Mouse (Mus musculus): ENCODE results near the gene Ntmt1. TPM values are rescaled to one million over a fixed set of nuclear protein-coding genes. Genes with fewer than 3 reads are reported as not detected.

The Ntmt1 gene
- polyA plus RNA-seq, 1 experiment from 2014 or later: 107 TPM

DNA sequence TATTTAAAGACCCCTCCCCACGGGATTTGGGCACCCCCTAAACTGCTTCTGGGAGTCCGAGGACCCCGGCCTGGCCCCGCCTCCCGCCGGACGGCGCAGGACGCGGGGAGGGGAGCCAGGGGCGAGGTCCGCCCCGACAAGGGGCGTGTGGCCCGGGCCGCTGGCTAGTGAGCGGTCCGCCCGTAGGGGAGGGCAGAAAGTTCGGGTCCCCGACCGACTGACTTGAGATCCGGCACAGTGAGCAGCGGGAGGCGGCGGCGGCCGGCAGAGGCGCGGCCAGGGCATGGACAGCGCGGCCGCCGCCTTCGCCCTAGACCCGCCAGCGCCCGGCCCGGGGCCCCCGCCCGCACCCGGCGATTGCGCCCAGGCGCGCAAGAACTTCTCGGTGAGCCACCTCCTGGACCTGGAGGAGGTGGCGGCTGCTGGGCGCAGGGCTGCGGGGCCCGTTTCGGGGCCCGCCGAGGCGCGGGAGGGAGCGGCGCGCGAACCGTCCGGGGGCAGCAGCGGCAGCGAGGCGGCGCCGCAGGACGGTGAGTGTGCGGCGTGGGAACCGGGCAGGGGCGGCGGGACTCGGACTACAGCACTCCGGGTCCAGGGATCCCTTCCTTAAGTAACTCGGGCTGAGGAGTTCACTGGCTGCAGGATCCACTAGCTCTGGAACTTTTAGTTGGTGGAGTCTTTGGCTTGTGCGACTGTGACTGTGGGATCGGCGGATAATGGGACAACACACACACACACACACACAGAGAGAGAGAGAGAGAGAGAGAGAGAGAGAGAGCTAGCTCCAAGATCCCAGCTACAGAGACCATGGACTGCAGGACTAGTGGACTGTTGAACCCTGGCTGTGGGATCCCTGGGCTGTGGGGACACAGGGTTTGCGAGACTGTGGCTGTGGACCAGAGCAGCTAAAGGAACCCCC, 37.8 kb downstream of the Ntmt1 start:
- Histone ChIP-seq H3K4me2 (peak overlapping the region; percentile 72), H3K9me3 (ENCODE audit: control insufficient read depth, low read length) (no peaks in the 10 kb centered on the region), H3K4me3 (ENCODE audit: low read depth, low read length) (peak overlapping the region; percentile 43), H3K9ac (ENCODE audit: low read length) (peak overlapping the region; percentile 66), H3K27ac (ENCODE audit: low read depth, low read length) (no peak overlapping the region), H3K27me3 (ENCODE audit: control insufficient read depth, insufficient read depth, low read length) (peaks cover 16% of the 10 kb centered on the region), H3K36me3 (ENCODE audit: control insufficient read depth, insufficient read depth, low read length) (no peaks in the 10 kb centered on the region), H3K4me1 (ENCODE audit: control insufficient read depth, insufficient read depth, low read length) (0 out of 2 replicates have a peak, but pooled peaks cover 2% of the 10 kb centered on the region)
- DNase-seq (ENCODE audit: low spot score, missing footprints) (peak; percentile 95), ATAC-seq (ENCODE audit: low FRiP score) (no peak)
- 1% methylated on average over 67 of the region's 80 CpGs for WGBS

DNA sequence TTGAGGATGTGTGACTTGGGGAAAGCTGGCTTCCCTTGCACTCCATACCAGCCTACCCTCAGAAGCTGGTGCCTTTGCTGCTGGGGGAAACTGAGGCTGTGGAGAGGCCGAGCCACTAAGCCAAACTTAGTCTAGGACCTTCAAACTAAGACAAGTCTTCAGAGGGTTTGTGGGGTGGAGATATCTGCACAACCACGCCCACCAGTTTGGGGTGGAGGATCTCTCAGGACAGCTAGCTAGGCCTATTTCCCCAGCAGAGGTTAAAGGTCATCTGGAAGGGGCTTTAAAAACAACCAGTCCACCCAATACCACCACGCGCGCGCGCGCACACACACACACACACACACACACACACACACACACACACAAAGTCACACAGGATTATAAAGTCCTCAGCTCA, 38.6 kb downstream of the Ntmt1 start:
- H3K4me3 ChIP-seq (ENCODE audit: low read depth, low read length): no peak overlapping the region; the same call in 1 of the 2 replicates
- no peaks in the 10 kb centered on the region for H3K9me3 ChIP-seq (ENCODE audit: control insufficient read depth, low read length)
- 81% methylated on average over 8 of the region's 8 CpGs for WGBS
- peaks cover 16% of the 10 kb centered on the region for H3K27me3 ChIP-seq (ENCODE audit: control insufficient read depth, insufficient read depth, low read length)
- H3K27ac ChIP-seq (ENCODE audit: low read depth, low read length): no peak overlapping the region
- no peaks in the 10 kb centered on the region for H3K36me3 ChIP-seq (ENCODE audit: control insufficient read depth, insufficient read depth, low read length)
- ATAC-seq (ENCODE audit: low FRiP score): no peak
- no peak overlapping the region for H3K9ac ChIP-seq (ENCODE audit: low read length)
- 0 out of 2 replicates have a peak overlapping the region, but pooled peaks have one; percentile 72 for H3K4me2 ChIP-seq
- no peak for DNase-seq (ENCODE audit: low spot score, missing footprints)
- 0 out of 2 replicates have a peak, but pooled peaks cover 2% of the 10 kb centered on the region for H3K4me1 ChIP-seq (ENCODE audit: control insufficient read depth, insufficient read depth, low read length)

DNA sequence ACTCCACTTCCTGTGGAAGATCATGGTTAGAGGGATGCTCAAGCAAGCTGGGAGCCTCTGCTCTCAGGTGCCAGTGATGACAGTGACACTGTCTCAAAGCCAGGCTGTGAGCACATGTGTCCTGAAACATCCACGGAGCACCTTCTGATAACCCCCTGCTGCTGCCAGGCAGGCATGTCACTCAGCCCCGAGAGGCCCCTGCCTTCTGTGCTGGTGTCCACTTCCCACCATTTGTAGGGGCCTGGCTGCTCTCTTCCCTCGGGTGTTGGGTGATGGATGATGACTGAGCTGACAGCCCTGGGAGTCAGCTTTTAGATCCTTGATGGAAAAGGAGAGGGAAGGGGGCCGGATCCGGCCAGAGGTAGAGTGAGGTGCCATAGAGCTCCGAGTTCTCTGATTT, 39.1 kb downstream of the Ntmt1 start:
- WGBS: 50% methylated on average over 6 of the region's 6 CpGs
- Histone ChIP-seq H3K27ac (ENCODE audit: low read depth, low read length) (no peak overlapping the region), H3K27me3 (ENCODE audit: control insufficient read depth, insufficient read depth, low read length) (peaks cover 16% of the 10 kb centered on the region), H3K4me3 (ENCODE audit: low read depth, low read length) (no peak overlapping the region), H3K4me2 (no peak overlapping the region), H3K36me3 (ENCODE audit: control insufficient read depth, insufficient read depth, low read length) (no peaks in the 10 kb centered on the region), H3K9ac (ENCODE audit: low read length) (no peak overlapping the region), H3K4me1 (ENCODE audit: control insufficient read depth, insufficient read depth, low read length) (0 out of 2 replicates have a peak, but pooled peaks cover 2% of the 10 kb centered on the region), H3K9me3 (ENCODE audit: control insufficient read depth, low read length) (no peaks in the 10 kb centered on the region)
- DNase-seq (ENCODE audit: low spot score, missing footprints) (no peak), ATAC-seq (ENCODE audit: low FRiP score) (no peak)

DNA sequence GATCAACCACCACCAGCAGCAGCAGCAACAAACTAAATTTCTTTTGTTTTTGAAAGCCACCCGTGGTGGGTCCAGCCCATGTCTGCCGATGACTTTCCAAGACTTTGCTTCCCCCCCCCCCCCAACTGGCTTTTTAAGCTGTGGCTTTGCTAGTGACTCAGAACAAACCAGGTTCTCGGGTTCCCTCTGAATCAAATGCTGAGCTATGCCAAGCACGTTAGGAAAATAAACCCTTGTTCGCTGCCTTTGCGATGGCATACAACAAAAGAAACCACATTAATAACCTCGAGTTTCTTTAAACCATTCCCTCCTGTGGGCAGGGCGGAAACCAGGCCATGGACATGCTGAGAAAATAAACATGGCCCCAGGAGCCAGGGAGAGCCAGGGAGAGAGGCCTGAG, 40.6 kb downstream of the Ntmt1 start:
- no peaks in the 10 kb centered on the region for H3K9me3 ChIP-seq (ENCODE audit: control insufficient read depth, low read length)
- 0 out of 2 replicates have a peak, but pooled peaks cover 2% of the 10 kb centered on the region for H3K4me1 ChIP-seq (ENCODE audit: control insufficient read depth, insufficient read depth, low read length)
- no peak overlapping the region for H3K9ac ChIP-seq (ENCODE audit: low read length)
- H3K36me3 ChIP-seq (ENCODE audit: control insufficient read depth, insufficient read depth, low read length): no peaks in the 10 kb centered on the region
- no peak for ATAC-seq (ENCODE audit: low FRiP score)
- DNase-seq (ENCODE audit: low spot score, missing footprints): no peak
- H3K27ac ChIP-seq (ENCODE audit: low read depth, low read length): no peak overlapping the region
- peaks cover 16% of the 10 kb centered on the region for H3K27me3 ChIP-seq (ENCODE audit: control insufficient read depth, insufficient read depth, low read length)
- no peak overlapping the region for H3K4me2 ChIP-seq
- H3K4me3 ChIP-seq (ENCODE audit: low read depth, low read length): no peak overlapping the region
- 62% methylated on average over 8 of the region's 8 CpGs for WGBS

DNA sequence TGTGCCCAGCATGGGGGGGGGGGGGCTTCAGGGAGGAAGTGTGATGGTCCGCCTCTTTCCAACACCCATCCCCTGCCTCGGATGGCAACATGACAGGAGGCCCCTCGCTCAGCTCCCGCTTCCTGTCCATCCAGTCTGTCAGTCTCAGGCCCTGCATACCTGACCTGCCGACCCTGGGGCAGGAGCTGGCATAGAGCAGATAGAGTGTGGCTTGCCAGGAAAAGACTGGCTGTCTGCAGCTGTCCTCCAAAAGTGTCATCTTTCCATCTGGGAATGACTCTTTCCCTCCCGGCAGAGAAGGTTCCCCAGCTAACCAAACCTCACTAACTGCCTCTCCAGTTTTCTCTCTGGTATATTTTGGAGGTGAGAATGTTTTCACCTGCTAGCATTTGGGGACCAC, 43.0 kb downstream of the Ntmt1 start:
- Histone ChIP-seq H3K9ac (ENCODE audit: low read length) (no peak overlapping the region), H3K27ac (ENCODE audit: low read depth, low read length) (no peak overlapping the region), H3K4me2 (no peak overlapping the region), H3K27me3 (ENCODE audit: control insufficient read depth, insufficient read depth, low read length) (peaks cover 3% of the 10 kb centered on the region), H3K4me3 (ENCODE audit: low read depth, low read length) (no peak overlapping the region), H3K36me3 (ENCODE audit: control insufficient read depth, insufficient read depth, low read length) (no peaks in the 10 kb centered on the region), H3K4me1 (ENCODE audit: control insufficient read depth, insufficient read depth, low read length) (0 out of 2 replicates have a peak, but pooled peaks cover 2% of the 10 kb centered on the region), H3K9me3 (ENCODE audit: control insufficient read depth, low read length) (no peaks in the 10 kb centered on the region)
- WGBS: 60% methylated on average over 5 of the region's 6 CpGs
- no peak for ATAC-seq (ENCODE audit: low FRiP score)
- no peak for DNase-seq (ENCODE audit: low spot score, missing footprints)

DNA sequence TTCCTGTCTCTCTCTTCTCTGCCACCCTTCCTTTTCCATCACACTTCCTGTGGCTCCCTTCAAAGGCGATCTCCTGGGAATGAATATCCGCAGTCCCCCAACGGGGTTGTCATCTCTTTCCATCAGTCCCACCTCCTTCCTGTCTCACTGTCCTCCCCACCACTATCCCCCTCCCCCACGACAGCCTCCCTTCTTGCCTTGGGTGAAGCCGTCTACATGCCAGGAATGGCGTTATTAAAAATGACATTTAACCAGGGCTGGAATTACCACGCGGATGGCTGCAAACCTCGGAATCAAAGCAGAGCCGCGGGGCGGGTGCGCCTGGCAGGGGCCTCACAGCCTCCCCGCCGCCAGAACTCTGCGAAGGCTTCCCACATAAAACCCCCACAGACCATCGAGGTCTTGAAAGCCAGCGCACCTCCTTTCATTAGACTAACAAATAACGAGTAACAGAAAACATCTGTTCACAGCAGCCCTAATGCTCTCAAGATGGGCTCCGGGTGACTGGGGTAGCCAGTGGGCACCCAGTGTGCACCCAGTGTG, 45.2 kb downstream of the Ntmt1 start:
- Histone ChIP-seq H3K4me2 (no peak overlapping the region), H3K27me3 (ENCODE audit: control insufficient read depth, insufficient read depth, low read length) (no peaks in the 10 kb centered on the region), H3K4me1 (ENCODE audit: control insufficient read depth, insufficient read depth, low read length) (no peaks in the 10 kb centered on the region), H3K27ac (ENCODE audit: low read depth, low read length) (no peak overlapping the region), H3K4me3 (ENCODE audit: low read depth, low read length) (no peak overlapping the region), H3K9ac (ENCODE audit: low read length) (no peak overlapping the region), H3K36me3 (ENCODE audit: control insufficient read depth, insufficient read depth, low read length) (no peaks in the 10 kb centered on the region), H3K9me3 (ENCODE audit: control insufficient read depth, low read length) (no peaks in the 10 kb centered on the region)
- DNase-seq (ENCODE audit: low spot score, missing footprints) (no peak), ATAC-seq (ENCODE audit: low FRiP score) (no peak)
- WGBS: 48% methylated on average over 20 of the region's 20 CpGs

DNA sequence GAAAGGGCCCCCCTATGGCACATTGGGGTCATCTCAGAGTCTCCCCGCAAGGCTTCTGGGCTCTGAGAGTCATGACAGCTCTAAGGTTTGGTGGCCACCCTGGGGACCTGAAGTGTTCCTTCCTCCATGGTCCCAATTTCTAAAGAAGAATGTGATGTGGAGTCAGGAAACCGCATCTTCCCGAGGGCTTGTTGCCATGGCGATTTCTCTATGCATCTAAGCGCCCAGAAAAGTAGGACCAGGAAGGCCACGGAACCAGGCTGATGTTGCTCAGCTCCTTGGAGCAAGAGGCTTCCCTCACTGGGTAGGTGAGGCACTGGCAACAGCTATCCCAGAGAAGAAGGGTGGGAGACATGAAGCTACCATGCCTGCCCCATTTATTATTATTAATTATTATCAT, 49.5 kb downstream of the Ntmt1 start:
- no peak overlapping the region for H3K4me3 ChIP-seq (ENCODE audit: low read depth, low read length)
- 64% methylated on average over 6 of the region's 6 CpGs for WGBS
- H3K4me2 ChIP-seq: no peak overlapping the region
- H3K27ac ChIP-seq (ENCODE audit: low read depth, low read length): no peak overlapping the region
- no peaks in the 10 kb centered on the region for H3K36me3 ChIP-seq (ENCODE audit: control insufficient read depth, insufficient read depth, low read length)
- H3K27me3 ChIP-seq (ENCODE audit: control insufficient read depth, insufficient read depth, low read length): no peaks in the 10 kb centered on the region
- no peaks in the 10 kb centered on the region for H3K4me1 ChIP-seq (ENCODE audit: control insufficient read depth, insufficient read depth, low read length)
- ATAC-seq (ENCODE audit: low FRiP score) (no peak), DNase-seq (ENCODE audit: low spot score, missing footprints) (no peak)
- no peak overlapping the region for H3K9ac ChIP-seq (ENCODE audit: low read length)
- no peaks in the 10 kb centered on the region for H3K9me3 ChIP-seq (ENCODE audit: control insufficient read depth, low read length)

DNA sequence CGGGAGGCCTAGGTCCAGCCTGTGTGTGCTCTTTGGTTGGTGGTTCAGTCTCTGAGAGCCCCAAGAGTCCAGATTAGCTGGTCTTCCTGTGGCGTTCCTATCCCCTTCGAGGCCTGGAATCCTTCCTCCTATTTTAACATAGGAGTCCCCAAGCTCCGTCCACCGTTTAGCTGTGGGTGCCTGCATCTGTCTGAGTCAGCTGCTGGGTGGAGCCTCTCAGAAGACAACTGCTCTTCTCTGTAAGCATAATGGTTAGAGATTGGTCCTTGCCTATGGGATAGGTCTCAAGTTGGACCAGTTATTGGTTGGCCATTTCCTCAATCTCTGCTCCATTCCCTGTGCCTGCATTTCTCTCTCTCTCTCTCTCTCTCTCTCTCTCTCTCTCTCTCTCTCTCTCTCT, 52.2 kb downstream of the Ntmt1 start:
- ATAC-seq (ENCODE audit: low FRiP score): no peak
- Histone ChIP-seq H3K9me3 (ENCODE audit: control insufficient read depth, low read length) (no peaks in the 10 kb centered on the region), H3K9ac (ENCODE audit: low read length) (no peak overlapping the region), H3K36me3 (ENCODE audit: control insufficient read depth, insufficient read depth, low read length) (no peaks in the 10 kb centered on the region), H3K4me1 (ENCODE audit: control insufficient read depth, insufficient read depth, low read length) (peaks cover 1% of the 10 kb centered on the region), H3K4me3 (ENCODE audit: low read depth, low read length) (no peak overlapping the region), H3K27ac (ENCODE audit: low read depth, low read length) (no peak overlapping the region), H3K27me3 (ENCODE audit: control insufficient read depth, insufficient read depth, low read length) (peaks cover 6% of the 10 kb centered on the region), H3K4me2 (no peak overlapping the region)
- no peak for DNase-seq (ENCODE audit: low spot score, missing footprints)
- 91% methylated on average over 5 of the region's 5 CpGs for WGBS

DNA sequence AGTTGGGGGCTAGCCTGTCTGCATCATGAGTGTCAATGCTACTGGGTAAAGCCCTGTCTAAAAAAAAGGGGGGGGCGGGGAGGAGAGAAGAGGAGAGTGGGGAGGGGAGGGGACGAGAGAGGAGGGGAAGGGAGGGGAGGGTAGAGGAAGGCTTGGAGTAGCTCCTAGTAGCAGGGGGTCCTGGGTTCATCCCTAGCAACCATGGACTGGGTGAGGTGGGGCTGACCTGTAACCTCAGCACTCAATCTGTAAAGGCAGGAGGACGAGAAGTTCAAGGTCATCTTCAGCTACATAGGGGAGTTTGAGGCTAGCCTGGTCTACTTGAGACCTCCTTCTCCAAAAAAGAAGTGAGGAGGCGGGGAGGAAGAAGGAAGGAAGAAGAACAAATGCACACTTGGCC, 54.5 kb downstream of the Ntmt1 start:
- no peak overlapping the region for H3K4me3 ChIP-seq (ENCODE audit: low read depth, low read length)
- H3K9ac ChIP-seq (ENCODE audit: low read length): no peak overlapping the region
- peaks cover 7% of the 10 kb centered on the region for H3K4me1 ChIP-seq (ENCODE audit: control insufficient read depth, insufficient read depth, low read length)
- H3K27me3 ChIP-seq (ENCODE audit: control insufficient read depth, insufficient read depth, low read length): peaks cover 10% of the 10 kb centered on the region
- no peak for DNase-seq (ENCODE audit: low spot score, missing footprints)
- H3K9me3 ChIP-seq (ENCODE audit: control insufficient read depth, low read length): no peaks in the 10 kb centered on the region
- H3K4me2 ChIP-seq: no peak overlapping the region
- no peaks in the 10 kb centered on the region for H3K36me3 ChIP-seq (ENCODE audit: control insufficient read depth, insufficient read depth, low read length)
- 65% methylated on average over 4 of the region's 4 CpGs for WGBS
- no peak for ATAC-seq (ENCODE audit: low FRiP score)
- H3K27ac ChIP-seq (ENCODE audit: low read depth, low read length): no peak overlapping the region
